Mouse (Mus musculus) liver, adult 2 months (tissue): ENCODE measurements around the gene Sel1l. TPM values are rescaled to one million over a fixed set of nuclear protein-coding genes. Genes with fewer than 3 reads are reported as not detected.
"Not testable (repeated sequence)": the region's sequence is repeated elsewhere in the genome, so short reads cannot be mapped to it uniquely, and the experiment has no call there.

Source experiments
- DNase-seq: peaks from one replicate; pipeline ENCODE4 v3.0.0-alpha.2; 2011; ENCODE audit warnings: low read depth, low spot score; ENCODE audit errors: extremely low read depth
- H3K27ac ChIP-seq: fragments of 200-500 bp; replicated peaks from 2 replicates; pipeline ENCODE4 v1.5.1; 2012; ENCODE audit warnings: low read depth, mild to moderate bottlenecking, control low read depth, inconsistent platforms, low read length; ENCODE audit not compliant: insufficient read depth
- H3K27me3 ChIP-seq: fragments of 200-500 bp; 2 replicates; pipeline ENCODE4 v1.6.1; 2012; ENCODE audit warnings: mild to moderate bottlenecking, moderate library complexity, low read length, inconsistent platforms; ENCODE audit not compliant: control insufficient read depth, insufficient read depth
- H3K36me3 ChIP-seq: fragments of 200-500 bp; 2 replicates; pipeline ENCODE4 v1.6.1; 2012; ENCODE audit warnings: low read length, inconsistent platforms; ENCODE audit not compliant: control insufficient read depth, insufficient read depth
- H3K4me1 ChIP-seq: fragments of 200-500 bp; 2 replicates; pipeline ENCODE4 v1.6.1; 2011; ENCODE audit warnings: low read length; ENCODE audit not compliant: control insufficient read depth, insufficient read depth
- H3K4me3 ChIP-seq: fragments of 200-500 bp; 2 replicates; pipeline ENCODE4 v1.5.1; 2011; ENCODE audit warnings: low read depth, mild to moderate bottlenecking, control low read depth, low read length, moderate library complexity; ENCODE audit not compliant: insufficient read depth
- H3K79me2 ChIP-seq: fragments of 200-500 bp; 2 replicates; pipeline ENCODE4 v1.6.1; 2012; ENCODE audit warnings: inconsistent platforms, mild to moderate bottlenecking, low read length, moderate library complexity; ENCODE audit not compliant: control insufficient read depth, insufficient read depth
- H3K9ac ChIP-seq: fragments of 200-500 bp; 2 replicates; pipeline ENCODE4 v1.6.1; 2012; ENCODE audit warnings: low read depth, mild to moderate bottlenecking, control low read depth, inconsistent platforms, low read length
- CTCF ChIP-seq: fragments of 200-500 bp; IDR thresholded peaks from 2 replicates; pipeline ENCODE4 v1.5.1; 2011; ENCODE audit warnings: low read depth, low read length, control low read depth
- POLR2A ChIP-seq: fragments of 200-500 bp; IDR thresholded peaks from 2 replicates; pipeline ENCODE4 v1.6.1; 2011; ENCODE audit warnings: low read length, control low read depth; ENCODE audit not compliant: insufficient read depth; ENCODE audit errors: extremely low read depth
- WGBS: fragments of 180-500 bp; shearing (Covaris S2); methylation state at CpG from one replicate; pipeline ENCODE4 v1.1.7; 2018; 5-methylcytosine and 5-hydroxymethylcytosine counted together
- polyA plus RNA-seq: library from polyadenylated mRNA; depleted of rRNA; stranded (reverse); fragments of >200 nt; gene quantifications from 2 replicates; pipeline ENCODE4 v1.2.3, GENCODE M21; 2012
- total RNA-seq: library from RNA; depleted of rRNA; stranded (reverse); fragments of >200 nt; gene quantifications from 2 replicates; pipeline ENCODE4 v1.2.3, GENCODE M21; 2014

Sel1l gene
- total and polyA plus RNA-seq, 2 experiments: 37.7 to 97.2 TPM

DNA sequence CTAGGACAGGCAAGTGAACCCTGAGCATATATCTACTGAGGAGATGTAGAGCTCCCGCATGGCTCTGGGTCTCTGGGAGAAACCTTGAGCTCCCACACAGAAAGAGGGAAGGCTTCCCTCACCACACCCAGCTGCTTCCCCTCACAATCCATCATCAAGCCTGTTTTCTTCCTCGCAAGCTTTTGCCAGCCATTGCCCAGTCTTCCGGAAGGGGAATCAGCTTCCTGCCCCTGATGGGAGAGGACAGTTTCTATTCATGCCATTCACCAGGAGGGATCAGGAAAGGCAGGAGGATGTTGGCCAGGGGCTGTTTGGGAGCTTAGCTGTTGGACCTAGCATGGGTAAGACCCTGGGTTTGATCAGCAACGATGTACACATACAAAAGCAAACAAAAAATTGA lies 52.2 kb downstream of the Sel1l start:
- H3K9ac ChIP-seq: no peak overlapping the region
- WGBS: 61% methylated on average over 4 of the region's 4 CpGs
- no peak overlapping the region for H3K4me3 ChIP-seq
- H3K27ac ChIP-seq: no peak overlapping the region
- H3K27me3 ChIP-seq: no peaks in the 10 kb centered on the region
- DNase-seq: no peak
- TF ChIP-seq CTCF: no peak
- no peak for TF ChIP-seq POLR2A
- no peaks in the 10 kb centered on the region for H3K36me3 ChIP-seq
- H3K79me2 ChIP-seq: no peaks in the 10 kb centered on the region
- 0 out of 2 replicates have a peak, but pooled peaks cover 1% of the 10 kb centered on the region for H3K4me1 ChIP-seq

- WGBS: 80% methylated on average over 8 of the region's 8 CpGs
- Histone ChIP-seq H3K27ac (no peak overlapping the region), H3K4me1 (no peaks in the 10 kb centered on the region), H3K36me3 (no peaks in the 10 kb centered on the region), H3K27me3 (no peaks in the 10 kb centered on the region), H3K9ac (no peak overlapping the region), H3K4me3 (no peak overlapping the region), H3K79me2 (no peaks in the 10 kb centered on the region)
- DNase-seq: no peak
- TF ChIP-seq CTCF (no peak), POLR2A (no peak)
These were observed 55.7 kb downstream of the Sel1l start for GRCm38 (mm10) chr12:91793266-91793665.

DNA sequence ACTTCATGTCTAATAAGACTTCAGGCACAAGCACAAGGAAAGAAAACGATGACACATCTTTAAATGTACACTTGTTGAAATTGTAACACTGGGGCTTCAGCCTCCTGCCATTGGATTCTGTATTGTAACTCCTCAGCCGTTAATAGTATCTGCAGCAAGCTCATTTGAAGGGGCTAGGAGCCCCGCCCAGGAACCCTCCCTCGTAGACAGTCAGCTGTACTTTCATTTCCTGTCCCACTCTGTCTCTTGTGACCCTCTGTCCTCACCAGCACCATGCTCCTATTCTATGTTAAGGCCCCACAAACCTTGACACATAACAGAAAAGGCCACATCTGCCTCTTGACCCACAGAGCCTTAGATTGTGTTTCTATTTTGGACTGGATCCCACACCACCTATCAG lies 57.1 kb downstream of the Sel1l start:
- Histone ChIP-seq H3K4me3 (no peak overlapping the region), H3K9ac (no peak overlapping the region), H3K79me2 (no peaks in the 10 kb centered on the region), H3K27ac (no peak overlapping the region), H3K4me1 (no peaks in the 10 kb centered on the region), H3K27me3 (no peaks in the 10 kb centered on the region), H3K36me3 (no peaks in the 10 kb centered on the region)
- TF ChIP-seq POLR2A (no peak), CTCF (no peak)
- WGBS: 73% methylated on average over 4 of the region's 4 CpGs
- DNase-seq: no peak

DNA sequence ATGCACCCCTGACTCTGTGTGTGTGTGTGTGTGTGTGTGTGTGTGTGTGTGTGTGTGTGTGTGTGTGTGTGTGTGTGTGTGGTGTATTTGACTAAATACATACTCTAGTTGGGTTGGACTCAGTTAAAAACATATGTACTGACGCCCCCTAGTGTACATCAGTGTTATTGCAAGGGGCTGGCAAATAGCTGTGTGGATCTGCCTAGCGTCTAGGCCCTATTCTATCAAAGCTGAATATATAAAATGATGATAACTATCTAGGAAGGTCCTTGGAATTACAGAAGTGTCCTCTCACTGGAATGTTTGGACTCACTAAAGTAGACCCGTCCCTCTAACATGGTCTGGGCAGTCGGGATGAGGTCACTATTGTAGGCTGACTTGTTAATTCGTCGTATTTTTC lies 59.2 kb downstream of the Sel1l start:
- no peaks in the 10 kb centered on the region for H3K4me1 ChIP-seq
- no peak overlapping the region for H3K27ac ChIP-seq
- H3K36me3 ChIP-seq: no peaks in the 10 kb centered on the region
- DNase-seq: peak; percentile 57
- no peak overlapping the region for H3K9ac ChIP-seq
- no peak overlapping the region for H3K4me3 ChIP-seq
- H3K27me3 ChIP-seq: no peaks in the 10 kb centered on the region
- no peaks in the 10 kb centered on the region for H3K79me2 ChIP-seq
- 53% methylated on average over 6 of the region's 6 CpGs for WGBS
- TF ChIP-seq POLR2A (no peak), CTCF (peak; percentile 49)

DNA sequence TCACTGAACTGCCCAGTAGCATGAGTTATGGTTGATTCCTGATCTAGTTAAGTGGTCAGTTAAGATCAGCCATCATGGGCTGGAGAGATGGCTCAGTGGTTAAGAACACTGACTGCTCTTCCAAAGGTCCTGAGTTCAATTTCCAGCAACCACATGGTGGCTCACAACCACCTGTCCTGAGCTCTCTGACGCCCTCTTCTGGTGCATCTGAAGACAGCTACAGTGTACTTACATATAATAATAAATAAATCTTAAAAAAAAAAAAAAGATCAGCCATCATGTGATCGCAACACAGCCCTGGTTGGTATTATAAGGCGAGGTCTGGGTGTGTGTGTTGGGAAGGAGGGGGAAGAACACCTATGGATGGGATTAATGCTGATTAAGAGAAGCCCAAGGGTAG lies 60.5 kb downstream of the Sel1l start:
- not testable (repeated sequence) for H3K9ac ChIP-seq, H3K4me1 ChIP-seq, H3K27me3 ChIP-seq, H3K79me2 ChIP-seq, DNase-seq, H3K36me3 ChIP-seq, H3K27ac ChIP-seq, H3K4me3 ChIP-seq
- peak; percentile 9; the same call in 1 of the 2 replicates for TF ChIP-seq CTCF
- 74% methylated on average over 3 of the region's 3 CpGs for WGBS

DNA sequence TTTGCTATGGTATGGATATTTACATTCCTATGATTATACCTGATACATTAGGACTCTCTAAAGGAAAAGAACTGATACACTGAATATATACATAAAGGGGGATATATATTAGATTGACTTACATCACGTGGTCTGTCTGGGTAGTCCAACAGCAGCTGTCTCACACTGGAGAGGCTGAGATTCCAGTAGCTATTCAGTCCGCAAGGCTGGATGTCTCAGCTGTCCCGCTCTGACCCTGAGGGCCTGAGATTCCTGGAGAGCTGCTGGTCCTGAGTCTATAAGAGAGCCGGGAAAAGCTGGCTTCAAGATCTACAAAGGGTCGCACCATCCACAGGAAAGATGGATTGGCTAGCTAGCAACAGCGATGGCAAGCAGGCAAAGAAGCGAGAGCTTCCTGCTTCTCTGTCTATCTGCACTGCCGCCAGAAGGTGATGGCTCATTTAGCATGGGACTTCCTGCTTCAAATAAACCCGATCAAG lies 61.0 kb downstream of the Sel1l start, which contains the start of gene Ston2:
Ston2 (minus strand) TSS at position 429 of the 479 bp plus-strand sequence.
- H3K27ac ChIP-seq: no peak within 1 kb of the TSS
- H3K36me3 ChIP-seq: no peaks in the 10 kb centered on the region
- WGBS: 89% methylated on average over 9 of the region's 9 CpGs
- no peak within 1 kb of the TSS for H3K9ac ChIP-seq
- no peak within 1 kb of the TSS for H3K4me3 ChIP-seq
- H3K4me1 ChIP-seq: no peaks in the 10 kb centered on the region
- H3K27me3 ChIP-seq: no peaks in the 10 kb centered on the region
- TF ChIP-seq CTCF: no peak
- no peak for TF ChIP-seq POLR2A
- no peak for DNase-seq
- no peaks in the 10 kb centered on the region for H3K79me2 ChIP-seq
